Mouse (Mus musculus): ENCODE measurements around the gene Haus8. TPM values are rescaled to one million over a fixed set of nuclear protein-coding genes. Genes with fewer than 3 reads are reported as not detected.
"Not testable (repeated sequence)": the region's sequence is repeated elsewhere in the genome, so short reads cannot be mapped to it uniquely, and the experiment has no call there.

The Haus8 gene
- polyA plus RNA-seq, 1 experiment from 2014 or later = 18.6 TPM

DNA sequence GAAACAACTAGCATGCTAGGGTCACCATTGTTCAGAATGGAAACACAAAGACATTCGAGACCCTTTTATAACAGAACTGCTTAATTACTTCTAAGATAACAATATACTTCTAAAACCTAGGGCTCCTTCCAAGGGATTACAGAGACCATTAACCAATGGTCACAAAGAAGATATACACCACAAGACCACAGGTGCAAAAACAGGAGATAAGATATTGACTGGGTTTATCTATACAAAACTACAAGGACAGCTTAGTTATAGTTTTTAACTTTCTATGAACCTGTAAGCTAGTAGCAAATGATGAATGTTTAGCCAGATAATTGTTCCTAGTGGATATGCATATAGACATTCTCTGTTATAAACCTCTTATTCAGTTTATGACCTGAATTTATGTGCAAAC is 30.1 kb upstream of the Haus8 start:
- Histone ChIP-seq H3K9ac (replicated peaks) (no peak overlapping the region), H3K36me3 (replicated peaks; ENCODE audit: insufficient read depth, low read length) (peaks cover 7% of the 10 kb centered on the region; the same call in 1 of the 2 replicates), H3K27ac (ENCODE audit: low read depth) (no peak overlapping the region), H3K9me3 (ENCODE audit: low read length) (0 out of 2 replicates have a peak, but pooled peaks cover 2% of the 10 kb centered on the region), H3K27me3 (ENCODE audit: insufficient read depth, low read length) (no peaks in the 10 kb centered on the region), H3K4me3 (ENCODE audit: low read depth, low read length) (no peak overlapping the region), H3K4me1 (ENCODE audit: insufficient read depth) (peaks cover 13% of the 10 kb centered on the region), H3K4me2 (ENCODE audit: low read depth, low read length) (no peak overlapping the region)
- TF ChIP-seq CTCF (IDR thresholded peaks at IDR 0.05; ENCODE audit: low read depth) = no peak
- TF ChIP-seq EP300 (IDR thresholded peaks at IDR 0.05; ENCODE audit: low read depth) = no peak
- ATAC-seq (no peak), DNase-seq (no peak)
- 77% methylated on average over 1 of the region's 1 CpGs for WGBS (ENCODE audit: insufficient replicate concordance)

DNA sequence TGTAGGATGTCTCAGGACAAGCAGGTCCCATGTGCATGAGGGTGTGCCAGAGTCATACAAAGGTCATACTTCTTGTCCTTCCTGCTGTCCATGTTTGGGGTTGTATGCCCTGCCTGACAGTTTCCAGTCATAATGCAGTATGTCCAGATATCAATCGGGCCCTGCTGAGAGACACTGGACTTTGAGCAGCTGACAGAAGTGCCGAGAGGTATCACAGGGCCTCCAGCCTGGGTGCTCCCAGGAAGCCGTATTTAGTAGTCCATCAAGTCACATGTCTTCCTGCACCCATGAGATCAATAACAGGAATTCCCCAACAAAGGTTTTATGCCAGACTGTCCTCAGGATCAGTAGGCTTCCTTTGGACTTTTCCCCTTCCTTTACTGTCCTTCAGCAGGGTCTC is 27.0 kb upstream of the Haus8 start:
- Histone ChIP-seq H3K4me3 (ENCODE audit: low read depth, low read length) (no peak overlapping the region), H3K4me2 (ENCODE audit: low read depth, low read length) (no peak overlapping the region), H3K9me3 (ENCODE audit: low read length) (0 out of 2 replicates have a peak, but pooled peaks cover 2% of the 10 kb centered on the region), H3K4me1 (ENCODE audit: insufficient read depth) (peaks cover 14% of the 10 kb centered on the region), H3K36me3 (replicated peaks; ENCODE audit: insufficient read depth, low read length) (peaks cover 7% of the 10 kb centered on the region), H3K9ac (replicated peaks) (no peak overlapping the region), H3K27ac (ENCODE audit: low read depth) (peak overlapping the region; percentile 63), H3K27me3 (ENCODE audit: insufficient read depth, low read length) (no peaks in the 10 kb centered on the region)
- WGBS (ENCODE audit: insufficient replicate concordance) = 60% methylated on average over 3 of the region's 3 CpGs
- TF ChIP-seq EP300 (IDR thresholded peaks at IDR 0.05; ENCODE audit: low read depth) = no peak
- DNase-seq (no peak), ATAC-seq (peak; percentile 82)

DNA sequence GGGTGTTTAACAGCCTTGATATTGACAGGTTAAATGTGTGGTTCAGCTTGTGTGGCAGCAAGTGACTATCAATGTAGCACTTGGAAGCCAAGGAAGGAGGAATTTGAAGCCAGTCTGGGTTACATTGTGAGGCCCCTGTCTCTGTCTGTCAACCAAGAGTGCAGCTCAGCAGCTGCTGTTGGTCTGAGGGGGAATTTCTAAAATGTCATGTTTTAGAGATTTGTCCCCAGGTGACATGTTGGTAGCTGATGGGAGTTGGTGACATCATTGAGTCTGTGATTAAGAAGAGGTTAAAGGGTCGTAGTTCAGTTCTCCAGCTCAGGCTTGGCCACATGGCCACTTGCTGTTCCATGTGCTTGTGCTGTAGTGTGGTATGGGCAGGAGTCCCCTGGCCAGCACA is 24.7 kb upstream of the Haus8 start:
- TF ChIP-seq CTCF (IDR thresholded peaks at IDR 0.05; ENCODE audit: low read depth) (no peak), EP300 (IDR thresholded peaks at IDR 0.05; ENCODE audit: low read depth) (no peak)
- no peak for ATAC-seq
- H3K36me3 ChIP-seq (replicated peaks; ENCODE audit: insufficient read depth, low read length) = peaks cover 6% of the 10 kb centered on the region

DNA sequence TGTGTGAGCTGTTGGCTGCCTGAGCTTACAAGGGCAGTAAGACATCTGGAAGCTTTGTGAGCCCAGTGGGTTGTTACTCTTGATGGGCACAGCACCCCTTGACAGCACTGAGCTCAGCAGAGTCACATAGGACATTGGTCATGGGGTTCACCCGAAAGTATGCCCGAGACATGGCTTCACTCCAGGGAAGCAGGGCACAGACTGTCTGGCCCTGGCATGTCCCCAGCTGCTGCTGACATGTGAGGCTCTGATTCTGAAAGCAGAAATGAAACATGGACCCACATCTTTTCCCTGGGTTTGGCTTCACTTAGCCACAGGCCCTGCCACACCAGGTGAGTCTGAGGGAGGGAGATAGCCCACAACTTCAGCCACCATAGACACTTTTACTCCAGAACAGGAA is 24.1 kb upstream of the Haus8 start:
- DNase-seq = no peak
- H3K4me3 ChIP-seq (ENCODE audit: low read depth, low read length) = no peak overlapping the region
- WGBS (ENCODE audit: insufficient replicate concordance) = 76% methylated on average over 2 of the region's 2 CpGs
- no peaks in the 10 kb centered on the region; the same call in none of the 2 replicates for H3K36me3 ChIP-seq (replicated peaks; ENCODE audit: insufficient read depth, low read length)
- ATAC-seq = no peak
- H3K27ac ChIP-seq (ENCODE audit: low read depth) = peak overlapping the region; percentile 81
- H3K4me2 ChIP-seq (ENCODE audit: low read depth, low read length) = no peak overlapping the region
- TF ChIP-seq EP300 (IDR thresholded peaks at IDR 0.05; ENCODE audit: low read depth) = no peak
- no peak for TF ChIP-seq CTCF (IDR thresholded peaks at IDR 0.05; ENCODE audit: low read depth)
- H3K9ac ChIP-seq (replicated peaks) = no peak overlapping the region
- peaks cover 18% of the 10 kb centered on the region for H3K4me1 ChIP-seq (ENCODE audit: insufficient read depth)
- H3K27me3 ChIP-seq (ENCODE audit: insufficient read depth, low read length) = no peaks in the 10 kb centered on the region
- H3K9me3 ChIP-seq (ENCODE audit: low read length) = no peaks in the 10 kb centered on the region

More for the DNA sequence above, 24.7 kb upstream of the Haus8 start:
- WGBS (ENCODE audit: insufficient replicate concordance) = 71% methylated on average over 1 of the region's 1 CpGs
- Histone ChIP-seq H3K4me3 (ENCODE audit: low read depth, low read length) (no peak overlapping the region), H3K9ac (replicated peaks) (no peak overlapping the region), H3K27me3 (ENCODE audit: insufficient read depth, low read length) (no peaks in the 10 kb centered on the region), H3K4me1 (ENCODE audit: insufficient read depth) (peaks cover 18% of the 10 kb centered on the region), H3K27ac (ENCODE audit: low read depth) (peak overlapping the region; percentile 81; the same call in 1 of the 2 replicates), H3K9me3 (ENCODE audit: low read length) (0 out of 2 replicates have a peak, but pooled peaks cover 2% of the 10 kb centered on the region), H3K4me2 (ENCODE audit: low read depth, low read length) (no peak overlapping the region)
- no peak for DNase-seq

DNA sequence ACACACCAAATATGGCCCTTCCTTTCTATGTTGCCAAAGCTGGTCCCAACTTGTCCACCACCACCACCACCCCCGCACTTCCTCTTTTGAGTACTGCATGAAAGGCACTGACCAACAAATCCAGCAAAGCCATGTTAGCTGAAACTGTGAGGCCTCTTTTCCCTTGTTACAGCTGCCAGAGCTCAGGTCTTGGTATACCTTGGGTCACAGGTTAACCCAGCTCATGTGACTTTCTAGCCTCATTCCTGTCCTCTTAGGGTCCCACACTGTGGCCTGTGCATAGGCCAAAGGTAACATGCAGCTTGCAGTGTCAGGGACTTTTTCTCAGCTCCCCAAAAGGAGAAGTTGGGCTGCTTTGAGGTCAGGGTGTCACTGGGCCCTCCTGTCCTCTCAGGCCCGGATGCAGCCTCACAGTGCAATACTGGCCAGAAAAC is 23.5 kb upstream of the Haus8 start:
- Histone ChIP-seq H3K27me3 (ENCODE audit: insufficient read depth, low read length) (no peaks in the 10 kb centered on the region), H3K4me3 (ENCODE audit: low read depth, low read length) (no peak overlapping the region), H3K27ac (ENCODE audit: low read depth) (peak overlapping the region; percentile 81), H3K4me1 (ENCODE audit: insufficient read depth) (peaks cover 18% of the 10 kb centered on the region), H3K9ac (replicated peaks) (no peak overlapping the region), H3K4me2 (ENCODE audit: low read depth, low read length) (no peak overlapping the region), H3K36me3 (replicated peaks; ENCODE audit: insufficient read depth, low read length) (peaks cover 1% of the 10 kb centered on the region), H3K9me3 (ENCODE audit: low read length) (no peaks in the 10 kb centered on the region)
- DNase-seq (peak; percentile 49), ATAC-seq (peak; percentile 43)
- no peak for TF ChIP-seq CTCF (IDR thresholded peaks at IDR 0.05; ENCODE audit: low read depth)
- 58% methylated on average over 2 of the region's 2 CpGs for WGBS (ENCODE audit: insufficient replicate concordance)

DNA sequence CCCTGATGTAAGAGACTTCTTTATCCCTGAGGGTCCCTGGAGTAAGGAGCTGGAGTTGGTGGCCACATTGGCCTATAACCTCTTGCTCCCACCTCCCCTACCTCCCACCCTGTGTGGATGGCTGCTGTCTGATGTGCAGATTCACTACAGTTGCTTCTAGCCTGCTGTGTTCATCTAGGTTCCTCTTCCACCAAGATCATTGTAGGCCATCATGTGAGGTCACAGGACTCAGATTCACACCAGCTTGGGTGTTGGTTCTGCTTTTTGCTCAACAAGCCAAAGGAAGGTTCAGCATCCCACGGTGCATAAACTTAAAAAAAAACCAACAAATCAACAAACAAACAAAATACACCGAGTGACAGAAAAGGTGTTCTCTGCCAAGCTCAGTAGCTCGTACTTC is 21.2 kb upstream of the Haus8 start:
- not testable (repeated sequence) for H3K27ac ChIP-seq (ENCODE audit: low read depth); H3K9ac ChIP-seq (replicated peaks); H3K4me2 ChIP-seq (ENCODE audit: low read depth, low read length); ATAC-seq; H3K27me3 ChIP-seq (ENCODE audit: insufficient read depth, low read length); H3K9me3 ChIP-seq (ENCODE audit: low read length); H3K4me3 ChIP-seq (ENCODE audit: low read depth, low read length); DNase-seq
- H3K4me1 ChIP-seq (ENCODE audit: insufficient read depth) = peaks cover 13% of the 10 kb centered on the region; the same call in 1 of the 2 replicates
- peaks cover 13% of the 10 kb centered on the region for H3K36me3 ChIP-seq (replicated peaks; ENCODE audit: insufficient read depth, low read length)
- WGBS (ENCODE audit: insufficient replicate concordance) = 78% methylated on average over 3 of the region's 3 CpGs

DNA sequence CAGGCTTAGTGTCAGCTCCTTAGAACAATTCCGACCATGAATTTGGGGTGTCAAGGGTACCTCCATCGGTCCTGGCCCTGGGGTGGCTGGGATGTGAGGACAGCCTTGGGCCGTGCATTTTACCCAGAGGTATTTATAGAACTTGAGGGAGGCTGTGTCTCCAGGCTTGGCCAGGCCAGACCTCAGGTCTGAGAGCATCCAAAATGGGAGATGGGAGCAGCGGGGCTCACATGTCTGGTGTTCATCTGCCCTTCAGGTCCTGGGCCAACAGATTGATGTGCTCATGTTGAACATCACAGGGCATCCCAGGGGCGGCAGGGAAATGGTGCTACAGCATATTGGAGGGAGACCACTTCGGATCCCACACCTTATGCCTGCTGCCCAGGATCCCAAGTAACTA is 18.6 kb upstream of the Haus8 start:
- Histone ChIP-seq H3K9me3 (ENCODE audit: low read length) (no peaks in the 10 kb centered on the region), H3K27ac (ENCODE audit: low read depth) (no peak overlapping the region), H3K36me3 (replicated peaks; ENCODE audit: insufficient read depth, low read length) (peaks cover 13% of the 10 kb centered on the region), H3K4me2 (ENCODE audit: low read depth, low read length) (no peak overlapping the region), H3K4me3 (ENCODE audit: low read depth, low read length) (no peak overlapping the region), H3K4me1 (ENCODE audit: insufficient read depth) (peaks cover 11% of the 10 kb centered on the region), H3K27me3 (ENCODE audit: insufficient read depth, low read length) (no peaks in the 10 kb centered on the region), H3K9ac (replicated peaks) (no peak overlapping the region)
- ATAC-seq (no peak), DNase-seq (no peak)
- 92% methylated on average over 6 of the region's 6 CpGs for WGBS (ENCODE audit: insufficient replicate concordance)
- TF ChIP-seq CTCF (IDR thresholded peaks at IDR 0.05; ENCODE audit: low read depth) (no peak), EP300 (IDR thresholded peaks at IDR 0.05; ENCODE audit: low read depth) (no peak)

All from liver, postnatal 0 days (tissue).